Mouse (Mus musculus) c-Kit-negative CD71-positive TER-119-positive erythroid progenitor cells, embryonic 14.5 days (primary cell): ENCODE data around the gene Fdx1l.

Experiments
- DNase-seq: peaks from one replicate; pipeline ENCODE4 v3.0.0-alpha.2; 2013; ENCODE audit warnings: low read depth, low spot score

Gene Fdx1l

DNA sequence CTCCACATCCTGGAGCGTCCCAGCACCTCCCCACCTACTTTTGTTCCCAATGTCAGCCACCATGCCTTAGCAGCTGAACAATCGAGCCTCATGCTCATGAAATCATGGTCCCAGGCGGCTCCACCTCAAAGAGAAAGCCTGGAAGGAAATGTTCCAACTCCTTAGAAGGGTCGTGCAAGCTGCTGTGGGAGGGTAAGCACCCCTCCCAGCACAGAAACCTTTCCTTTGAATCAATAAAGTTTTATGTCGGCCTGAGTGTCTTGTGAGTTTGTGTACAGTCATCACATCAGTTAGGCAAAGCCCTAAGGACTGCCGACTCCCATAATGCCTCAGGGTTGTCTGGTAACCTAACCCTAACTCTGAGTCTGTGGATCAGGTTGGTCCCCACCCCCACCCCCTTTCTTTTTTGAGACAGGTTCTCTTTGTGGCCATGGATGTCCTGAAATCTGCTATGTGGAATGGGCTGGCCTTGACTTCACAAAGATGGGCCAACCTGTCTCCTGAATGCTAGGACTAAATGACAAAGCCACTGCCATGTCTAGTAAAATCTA lies 44.8 kb downstream of the Fdx1l start:
- DNase-seq, result peak; percentile 48

DNA sequence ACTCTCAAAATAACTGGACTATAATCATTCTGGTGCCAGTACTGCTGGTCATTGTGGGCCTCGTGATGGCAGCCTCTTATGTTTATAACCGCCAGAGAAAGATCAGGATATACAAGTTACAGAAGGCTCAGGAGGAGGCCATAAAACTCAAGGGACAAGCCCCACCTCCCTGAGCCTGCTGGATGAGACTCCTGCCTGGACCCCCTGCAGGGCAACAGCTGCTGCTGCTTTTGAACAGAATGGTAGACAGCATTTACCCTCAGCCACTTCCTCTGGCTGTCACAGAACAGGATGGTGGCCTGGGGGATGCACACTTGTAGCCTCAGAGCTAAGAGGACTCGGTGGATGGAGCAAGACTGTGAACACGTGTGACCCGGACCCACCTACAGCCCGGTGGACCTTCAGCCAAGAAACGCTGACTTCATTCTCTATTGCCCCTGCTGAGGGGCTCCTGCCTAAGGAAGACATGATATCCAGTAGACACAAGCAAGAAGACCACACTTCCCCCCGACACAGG lies 45.6 kb downstream of the Fdx1l start:
- DNase-seq, result no peak

GRCm38 (mm10) chr9:21026849-21027248 lies 46.6 kb downstream of the Fdx1l start:
- no peak for DNase-seq

DNA sequence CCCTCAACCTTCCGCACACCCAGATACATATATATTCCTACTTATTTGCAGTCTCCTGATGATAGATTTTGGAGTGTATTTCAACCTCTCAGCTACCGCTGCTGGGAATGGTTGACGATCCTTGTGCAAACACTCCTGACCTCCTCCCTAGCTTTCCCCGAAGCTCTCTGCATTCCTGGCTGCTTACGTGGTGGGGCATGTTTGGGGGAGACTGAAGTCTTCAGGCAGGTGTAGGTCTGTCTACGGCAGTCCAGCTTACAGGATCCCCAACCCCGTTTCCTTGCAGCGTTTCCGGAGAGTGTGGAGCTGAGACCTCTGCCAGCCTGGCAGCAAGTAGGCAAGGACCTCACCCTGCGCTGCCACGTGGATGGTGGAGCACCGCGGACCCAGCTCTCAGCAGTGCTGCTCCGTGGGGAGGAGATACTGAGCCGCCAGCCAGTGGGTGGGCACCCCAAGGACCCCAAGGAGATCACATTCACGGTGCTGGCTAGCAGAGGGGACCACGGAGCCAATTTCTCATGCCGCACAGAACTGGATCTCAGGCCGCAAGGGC lies 48.1 kb downstream of the Fdx1l start:
- no peak for DNase-seq

DNA sequence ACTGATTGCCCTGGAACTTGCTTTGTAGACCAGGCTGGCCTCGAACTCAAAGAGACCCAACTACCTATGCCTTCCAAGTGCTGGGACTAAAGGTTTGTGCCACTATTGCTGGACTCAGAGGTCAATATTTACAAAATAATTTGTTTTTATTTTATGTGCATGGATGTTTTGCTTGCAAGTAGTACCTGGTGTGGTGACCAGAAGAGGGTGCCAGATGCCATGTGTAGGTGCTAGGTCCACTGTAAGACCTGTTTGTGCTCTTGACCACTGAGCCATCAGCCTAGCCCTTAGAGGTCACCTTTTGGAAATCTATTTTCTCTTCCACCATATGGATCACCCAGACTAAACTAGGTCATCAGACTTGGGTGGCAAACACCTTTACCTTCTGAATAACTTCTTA lies 50.7 kb downstream of the Fdx1l start:
- DNase-seq, result no peak

- no peak for DNase-seq
Observed at GRCm38 (mm10) chr9:21022288-21022687, 51.1 kb downstream of the Fdx1l start.

DNA sequence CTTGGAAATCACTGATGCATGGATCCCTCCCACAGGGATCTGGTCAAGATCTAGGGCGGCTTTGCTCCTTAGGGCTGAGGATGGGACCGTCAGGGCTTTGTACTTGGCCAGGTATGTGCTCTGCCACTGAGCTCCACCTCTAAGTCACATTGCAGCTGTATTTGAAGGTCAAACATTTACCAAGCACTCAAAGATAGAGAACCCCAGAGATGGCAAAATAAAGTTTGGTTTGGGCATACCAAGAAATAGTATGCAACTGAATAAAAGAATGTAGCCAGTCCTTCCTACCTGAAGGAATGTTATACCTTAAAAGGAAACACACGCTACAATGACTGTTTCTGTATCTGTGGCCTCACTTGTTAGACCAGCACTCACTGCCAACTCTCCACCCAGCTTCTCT lies 52.1 kb downstream of the Fdx1l start:
- no peak for DNase-seq

GRCm38 (mm10) chr9:21018600-21018999 lies 54.8 kb downstream of the Fdx1l start:
- no peak for DNase-seq
